Mouse (Mus musculus): Measurements from ENCODE around the gene Abcd2. TPM values are rescaled to one million over a fixed set of nuclear protein-coding genes. Genes with fewer than 3 reads are reported as not detected.
A peak's percentile ranks its signal among the peaks of the same experiment; 100 is the strongest.

The Abcd2 gene
- polyA plus RNA-seq, 1 experiment from 2014 or later, result 0.53 TPM

- WGBS, result 66% methylated on average over 7 of the region's 7 CpGs
- Histone ChIP-seq H3K9ac (ENCODE audit: low read depth, low read length) (no peak overlapping the region), H3K27ac (ENCODE audit: low read depth, low read length) (no peak overlapping the region), H3K4me3 (ENCODE audit: low read depth, low read length) (no peak overlapping the region), H3K36me3 (ENCODE audit: control insufficient read depth, insufficient read depth) (no peaks in the 10 kb centered on the region), H3K27me3 (replicated peaks; ENCODE audit: control insufficient read depth, insufficient read depth, low read length) (no peaks in the 10 kb centered on the region), H3K4me1 (replicated peaks; ENCODE audit: control insufficient read depth, insufficient read depth, low read length) (no peaks in the 10 kb centered on the region), H3K4me2 (replicated peaks; ENCODE audit: low read depth) (no peak overlapping the region), H3K9me3 (ENCODE audit: control insufficient read depth) (no peaks in the 10 kb centered on the region)
- no peak for TF ChIP-seq CTCF (IDR thresholded peaks at IDR 0.05; ENCODE audit: low read depth)
- ATAC-seq, result no peak
Measured at GRCm38 (mm10) chr15:91112555-91113209, 78.9 kb downstream of the Abcd2 start.

DNA sequence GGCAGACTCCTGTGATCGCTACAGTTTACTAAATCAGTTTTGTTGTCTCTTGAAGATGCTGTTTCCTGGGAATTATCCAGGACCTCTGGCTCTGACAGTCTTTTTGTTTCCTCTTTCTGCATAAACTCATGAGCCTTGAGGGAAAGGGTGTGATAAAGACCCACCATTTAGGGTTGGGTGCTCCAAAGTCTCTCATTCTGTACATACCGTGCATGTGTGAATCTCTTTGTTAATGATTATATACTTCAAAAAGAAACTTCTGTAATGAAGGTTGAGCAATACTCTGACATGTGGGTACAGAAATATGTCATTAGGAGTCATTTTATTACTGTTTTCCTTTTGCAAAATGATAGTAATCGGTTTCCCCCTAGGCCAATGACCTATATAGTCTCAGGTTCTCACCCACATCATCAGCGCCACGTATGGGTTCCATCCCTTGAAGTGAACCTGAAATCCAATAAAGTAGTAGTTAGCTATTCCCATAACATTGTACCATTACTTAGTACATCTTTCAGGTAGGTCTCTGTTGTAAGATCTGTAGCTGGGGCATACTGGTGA is 83.4 kb downstream of the Abcd2 start:
- H3K9me3 ChIP-seq (ENCODE audit: control insufficient read depth), result no peaks in the 10 kb centered on the region
- H3K4me1 ChIP-seq (replicated peaks; ENCODE audit: control insufficient read depth, insufficient read depth, low read length), result no peaks in the 10 kb centered on the region
- H3K4me2 ChIP-seq (replicated peaks; ENCODE audit: low read depth), result no peak overlapping the region
- WGBS, result 48% methylated on average over 5 of the region's 5 CpGs
- H3K27me3 ChIP-seq (replicated peaks; ENCODE audit: control insufficient read depth, insufficient read depth, low read length), result no peaks in the 10 kb centered on the region
- no peak overlapping the region for H3K27ac ChIP-seq (ENCODE audit: low read depth, low read length)
- TF ChIP-seq CTCF (IDR thresholded peaks at IDR 0.05; ENCODE audit: low read depth), result no peak
- H3K9ac ChIP-seq (ENCODE audit: low read depth, low read length), result no peak overlapping the region
- H3K4me3 ChIP-seq (ENCODE audit: low read depth, low read length), result no peak overlapping the region
- no peaks in the 10 kb centered on the region for H3K36me3 ChIP-seq (ENCODE audit: control insufficient read depth, insufficient read depth)
- peak; percentile 82 for ATAC-seq

DNA sequence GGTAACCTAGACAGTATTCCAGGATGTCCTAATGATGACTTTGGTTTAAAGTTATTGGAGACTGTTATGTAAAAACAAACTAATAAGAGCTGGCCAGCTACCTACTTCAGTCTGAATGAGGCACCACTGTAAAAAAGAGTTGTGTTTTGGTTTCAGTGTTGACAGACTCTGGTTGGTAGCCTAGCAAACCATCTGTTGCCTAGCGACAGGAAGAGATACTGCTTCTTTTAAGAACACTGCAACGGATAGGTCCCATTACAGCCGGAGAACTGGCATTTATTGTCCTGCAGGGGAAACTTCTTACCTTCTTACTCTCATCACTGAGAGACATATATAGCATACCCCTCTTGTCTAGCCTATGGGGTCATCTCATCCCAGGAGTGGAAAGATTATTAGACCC is 86.7 kb downstream of the Abcd2 start:
- Histone ChIP-seq H3K9ac (ENCODE audit: low read depth, low read length) (no peak overlapping the region), H3K4me2 (replicated peaks; ENCODE audit: low read depth) (no peak overlapping the region), H3K36me3 (ENCODE audit: control insufficient read depth, insufficient read depth) (no peaks in the 10 kb centered on the region), H3K27me3 (replicated peaks; ENCODE audit: control insufficient read depth, insufficient read depth, low read length) (no peaks in the 10 kb centered on the region), H3K4me3 (ENCODE audit: low read depth, low read length) (no peak overlapping the region), H3K9me3 (ENCODE audit: control insufficient read depth) (no peaks in the 10 kb centered on the region), H3K4me1 (replicated peaks; ENCODE audit: control insufficient read depth, insufficient read depth, low read length) (no peaks in the 10 kb centered on the region), H3K27ac (ENCODE audit: low read depth, low read length) (no peak overlapping the region)
- no peak for TF ChIP-seq CTCF (IDR thresholded peaks at IDR 0.05; ENCODE audit: low read depth)
- WGBS, result 24% methylated on average over 3 of the region's 3 CpGs
- no peak for ATAC-seq

DNA sequence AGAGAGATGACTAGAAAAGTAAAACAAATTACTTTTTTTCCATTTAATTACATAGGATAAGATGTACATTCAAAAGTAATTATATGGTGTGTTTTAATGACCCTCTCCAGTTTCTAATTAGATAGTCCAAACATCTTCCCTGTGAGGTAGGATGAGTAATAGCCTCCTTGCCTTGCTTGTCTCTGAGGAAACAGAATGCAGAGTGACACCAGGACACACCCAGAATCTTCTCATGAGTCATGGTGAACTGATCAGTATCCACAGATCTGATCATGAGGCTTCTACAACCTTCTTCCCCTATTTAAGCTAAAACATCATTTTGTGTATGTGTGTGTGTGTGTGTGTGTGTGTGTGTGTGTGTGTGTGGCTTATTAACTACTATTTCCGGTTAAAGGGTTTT is 87.3 kb downstream of the Abcd2 start:
- Histone ChIP-seq H3K4me1 (replicated peaks; ENCODE audit: control insufficient read depth, insufficient read depth, low read length) (no peaks in the 10 kb centered on the region), H3K9ac (ENCODE audit: low read depth, low read length) (no peak overlapping the region), H3K27me3 (replicated peaks; ENCODE audit: control insufficient read depth, insufficient read depth, low read length) (no peaks in the 10 kb centered on the region), H3K4me3 (ENCODE audit: low read depth, low read length) (no peak overlapping the region), H3K27ac (ENCODE audit: low read depth, low read length) (no peak overlapping the region), H3K4me2 (replicated peaks; ENCODE audit: low read depth) (no peak overlapping the region), H3K36me3 (ENCODE audit: control insufficient read depth, insufficient read depth) (no peaks in the 10 kb centered on the region), H3K9me3 (ENCODE audit: control insufficient read depth) (no peaks in the 10 kb centered on the region)
- no peak for TF ChIP-seq CTCF (IDR thresholded peaks at IDR 0.05; ENCODE audit: low read depth)
- WGBS, result 69% methylated on average over 1 of the region's 1 CpGs
- ATAC-seq, result no peak

GRCm38 (mm10) chr15:91103814-91104213 is 87.8 kb downstream of the Abcd2 start:
- H3K4me2 ChIP-seq (replicated peaks; ENCODE audit: low read depth), result no peak overlapping the region
- no peak for TF ChIP-seq CTCF (IDR thresholded peaks at IDR 0.05; ENCODE audit: low read depth)
- WGBS, result 49% methylated on average over 14 of the region's 14 CpGs
- no peaks in the 10 kb centered on the region for H3K4me1 ChIP-seq (replicated peaks; ENCODE audit: control insufficient read depth, insufficient read depth, low read length)
- H3K27me3 ChIP-seq (replicated peaks; ENCODE audit: control insufficient read depth, insufficient read depth, low read length), result no peaks in the 10 kb centered on the region
- H3K9ac ChIP-seq (ENCODE audit: low read depth, low read length), result no peak overlapping the region
- H3K27ac ChIP-seq (ENCODE audit: low read depth, low read length), result no peak overlapping the region
- no peaks in the 10 kb centered on the region for H3K9me3 ChIP-seq (ENCODE audit: control insufficient read depth)
- 0 out of 2 replicates have a peak, but pooled peaks have one; percentile 40 for ATAC-seq
- H3K36me3 ChIP-seq (ENCODE audit: control insufficient read depth, insufficient read depth), result no peaks in the 10 kb centered on the region
- no peak overlapping the region for H3K4me3 ChIP-seq (ENCODE audit: low read depth, low read length)

DNA sequence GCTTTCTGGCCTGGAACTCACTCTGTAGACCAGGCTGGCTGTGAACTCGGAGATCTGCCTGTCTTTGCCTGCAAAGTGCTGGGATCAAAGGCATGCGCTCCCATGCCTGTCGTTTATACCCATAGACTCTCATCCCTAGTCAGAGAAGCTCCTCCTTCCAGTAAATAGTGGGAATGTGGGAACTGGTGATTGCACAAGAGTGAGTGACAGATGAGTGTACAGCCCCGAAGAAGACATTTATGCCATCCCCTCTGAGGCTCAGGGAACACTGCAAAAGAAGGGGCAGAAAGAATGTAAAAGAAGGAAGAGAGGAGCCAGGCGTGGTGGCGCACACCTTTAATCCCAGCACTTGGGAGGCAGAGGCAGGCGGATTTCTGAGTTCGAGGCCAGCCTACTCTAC is 88.3 kb downstream of the Abcd2 start:
- Histone ChIP-seq H3K4me2 (replicated peaks; ENCODE audit: low read depth) (no peak overlapping the region), H3K9me3 (ENCODE audit: control insufficient read depth) (no peaks in the 10 kb centered on the region), H3K4me3 (ENCODE audit: low read depth, low read length) (no peak overlapping the region), H3K36me3 (ENCODE audit: control insufficient read depth, insufficient read depth) (no peaks in the 10 kb centered on the region), H3K9ac (ENCODE audit: low read depth, low read length) (no peak overlapping the region), H3K4me1 (replicated peaks; ENCODE audit: control insufficient read depth, insufficient read depth, low read length) (no peaks in the 10 kb centered on the region), H3K27me3 (replicated peaks; ENCODE audit: control insufficient read depth, insufficient read depth, low read length) (no peaks in the 10 kb centered on the region), H3K27ac (ENCODE audit: low read depth, low read length) (no peak overlapping the region)
- no peak for TF ChIP-seq CTCF (IDR thresholded peaks at IDR 0.05; ENCODE audit: low read depth)
- no peak for ATAC-seq
- WGBS, result 86% methylated on average over 8 of the region's 8 CpGs
